Mouse (Mus musculus) kidney, postnatal 0 days (tissue): ENCODE measurements around the gene Map3k13. TPM values are rescaled to one million over a fixed set of nuclear protein-coding genes. Genes with fewer than 3 reads are reported as not detected.

Experiments
- ATAC-seq: fragments of 200-750 bp; cut with Nextera tagmentation; replicated peaks from 2 replicates; pipeline ENCODE4 v1.8.0; 2017; ENCODE audit warnings: low read depth, moderate number of reproducible peaks, moderate TSS enrichment, moderate library complexity; ENCODE audit not compliant: low FRiP score
- DNase-seq: peaks from one replicate; pipeline ENCODE4 v3.0.0-alpha.2; 2016; ENCODE audit warnings: low spot score
- H3K27ac ChIP-seq: fragments of 300-500 bp; sonication (generic); 2 replicates; pipeline ENCODE4 v1.5.1; 2014; ENCODE audit warnings: mild to moderate bottlenecking
- H3K27me3 ChIP-seq: fragments of 300-500 bp; sonication (generic); 2 replicates; pipeline ENCODE4 v1.6.1; 2014; ENCODE audit warnings: low read length, mixed read lengths; ENCODE audit not compliant: insufficient read depth
- H3K36me3 ChIP-seq: fragments of 300-500 bp; sonication (generic); 2 replicates; pipeline ENCODE4 v1.6.1; 2014; ENCODE audit warnings: low read length, mixed read lengths; ENCODE audit not compliant: insufficient read depth
- H3K4me1 ChIP-seq: fragments of 300-500 bp; sonication (generic); replicated peaks from 2 replicates; pipeline ENCODE4 v1.6.1; 2014; ENCODE audit warnings: antibody characterized with exemption, low read length, mixed read lengths; ENCODE audit not compliant: insufficient read depth
- H3K4me2 ChIP-seq: fragments of 300-500 bp; sonication (generic); 2 replicates; pipeline ENCODE4 v1.6.1; 2014; ENCODE audit warnings: mild to moderate bottlenecking, low read length, moderate library complexity, mixed read lengths
- H3K4me3 ChIP-seq: fragments of 300-500 bp; sonication (generic); replicated peaks from 2 replicates; pipeline ENCODE4 v1.5.1; 2014; ENCODE audit warnings: low read depth, low read length
- H3K9ac ChIP-seq: fragments of 300-500 bp; sonication (generic); 2 replicates; pipeline ENCODE4 v1.6.1; 2014; ENCODE audit warnings: low read depth, low read length
- H3K9me3 ChIP-seq: fragments of 300-500 bp; sonication (generic); replicated peaks from 2 replicates; pipeline ENCODE4 v1.6.1; 2016; ENCODE audit warnings: low read length, inconsistent platforms, mixed read lengths
- CTCF ChIP-seq: IDR thresholded peaks from 2 replicates; pipeline ENCODE4 v1.5.1; 2016; ENCODE audit warnings: antibody characterized with exemption, low read depth, mild to moderate bottlenecking, moderate library complexity
- WGBS: fragments of 180-500 bp; shearing (Covaris S2); extraction: QIAGEN DNeasy Blood & Tissue Kit; methylation state at CpG from one replicate; pipeline ENCODE4 v1.1.7; 2014; 5-methylcytosine and 5-hydroxymethylcytosine counted together
- polyA plus RNA-seq: library from polyadenylated mRNA; unstranded; fragments of >200 nt; fragmentation: Nextera tagmentation; extraction: Ambion mirVana; gene quantifications from 2 replicates; pipeline ENCODE4 v1.2.1, GENCODE M21; 2015

Map3k13 gene
- polyA plus RNA-seq, 1 experiment from 2014 or later, result 0.53 TPM

- no peak for ATAC-seq
- WGBS, result 86% methylated on average over 6 of the region's 6 CpGs
Measured at GRCm38 (mm10) chr16:21970536-21970935, 176.4 kb downstream of the Map3k13 start.

GRCm38 (mm10) chr16:21971446-21971845, 177.3 kb downstream of the Map3k13 start:
- no peak overlapping the region for H3K27ac ChIP-seq
- H3K4me2 ChIP-seq, result no peak overlapping the region
- no peak for DNase-seq
- H3K36me3 ChIP-seq, result no peaks in the 10 kb centered on the region
- no peaks in the 10 kb centered on the region for H3K9me3 ChIP-seq
- no peaks in the 10 kb centered on the region for H3K4me1 ChIP-seq
- TF ChIP-seq CTCF, result peak; percentile 18; the same call in 1 of the 2 replicates
- H3K4me3 ChIP-seq, result no peak overlapping the region
- 71% methylated on average over 4 of the region's 4 CpGs for WGBS
- no peak for ATAC-seq
- H3K27me3 ChIP-seq, result no peaks in the 10 kb centered on the region
- no peak overlapping the region for H3K9ac ChIP-seq

More at GRCm38 (mm10) chr16:21970536-21970935, 176.4 kb downstream of the Map3k13 start:
- Histone ChIP-seq H3K9me3 (no peaks in the 10 kb centered on the region), H3K4me1 (no peaks in the 10 kb centered on the region), H3K27ac (no peak overlapping the region), H3K9ac (no peak overlapping the region), H3K4me2 (no peak overlapping the region), H3K27me3 (no peaks in the 10 kb centered on the region), H3K4me3 (no peak overlapping the region), H3K36me3 (no peaks in the 10 kb centered on the region)
- no peak for TF ChIP-seq CTCF
- no peak for DNase-seq

- Histone ChIP-seq H3K4me1 (no peaks in the 10 kb centered on the region), H3K4me2 (peak overlapping the region; percentile 33), H3K9ac (no peak overlapping the region), H3K9me3 (no peaks in the 10 kb centered on the region), H3K27me3 (no peaks in the 10 kb centered on the region), H3K36me3 (no peaks in the 10 kb centered on the region), H3K4me3 (no peak overlapping the region), H3K27ac (no peak overlapping the region)
- no peak for TF ChIP-seq CTCF
- DNase-seq (no peak), ATAC-seq (no peak)
- 5% methylated on average over 16 of the region's 16 CpGs for WGBS
Measured at GRCm38 (mm10) chr16:21976203-21976602, 182.1 kb downstream of the Map3k13 start.

GRCm38 (mm10) chr16:21977347-21977746, 183.2 kb downstream of the Map3k13 start:
- ATAC-seq (no peak), DNase-seq (no peak)
- Histone ChIP-seq H3K4me3 (no peak overlapping the region), H3K27me3 (no peaks in the 10 kb centered on the region), H3K4me2 (no peak overlapping the region), H3K4me1 (no peaks in the 10 kb centered on the region), H3K36me3 (no peaks in the 10 kb centered on the region), H3K9me3 (no peaks in the 10 kb centered on the region), H3K27ac (no peak overlapping the region), H3K9ac (no peak overlapping the region)
- TF ChIP-seq CTCF, result no peak
- WGBS, result 79% methylated on average over 5 of the region's 5 CpGs

Other genes starting within 250 kb of the Map3k13 start
- gene 2510009E07Rik, start 99.7 kb upstream of the Map3k13 start, polyA plus RNA-seq, result 13.1 and 13.6 TPM in 2 replicates
- gene Ehhadh, start 6.5 kb upstream of the Map3k13 start, polyA plus RNA-seq, result 16.5 and 17.8 TPM in 2 replicates
- 21.7 and 23.8 TPM in 2 replicates for gene Tmem41a, start 153.2 kb downstream of the Map3k13 start, polyA plus RNA-seq
- 0.99 and 1.0 TPM in 2 replicates for gene Liph, start 201.3 kb downstream of the Map3k13 start, polyA plus RNA-seq
- gene Senp2, start 215.1 kb downstream of the Map3k13 start, polyA plus RNA-seq, result 22.7 and 25.0 TPM in 2 replicates